Mouse (Mus musculus): Measurements from ENCODE around the gene B4galt5.

Gene B4galt5

GRCm38 (mm10) chr2:167358499-167358898 is 9.5 kb upstream of the B4galt5 start:
- DNase-seq (ENCODE audit: low spot score in 2 of 2) = no peak

- no peak for DNase-seq (ENCODE audit: low spot score in 2 of 2)
Observed at GRCm38 (mm10) chr2:167356885-167357284, 7.9 kb upstream of the B4galt5 start.

- no peak for DNase-seq (ENCODE audit: low spot score in 2 of 2)
Observed at GRCm38 (mm10) chr2:167354611-167355165, 5.7 kb upstream of the B4galt5 start.

GRCm38 (mm10) chr2:167354046-167354445 is 5.1 kb upstream of the B4galt5 start:
- no peak for DNase-seq (ENCODE audit: low spot score in 2 of 2)

- no peak for DNase-seq (ENCODE audit: low spot score in 2 of 2)
Observed at GRCm38 (mm10) chr2:167352496-167352895, 3.5 kb upstream of the B4galt5 start.

- DNase-seq (ENCODE audit: low spot score in 2 of 2) = no peak
Observed at GRCm38 (mm10) chr2:167351371-167351951, 2.5 kb upstream of the B4galt5 start.

GRCm38 (mm10) chr2:167350126-167350650 is 1.2 kb upstream of the B4galt5 start:
- DNase-seq (ENCODE audit: low spot score in 2 of 2) = no peak

- peak; percentile 71 to 78 for DNase-seq (ENCODE audit: low spot score in 2 of 2)
Observed at GRCm38 (mm10) chr2:167349283-167349936, 427 bp upstream of the B4galt5 start.

- DNase-seq (ENCODE audit: low spot score in 2 of 2) = no peak
Observed at GRCm38 (mm10) chr2:167347991-167348375, 1.0 kb downstream of the B4galt5 start.

GRCm38 (mm10) chr2:167347361-167347760 is 1.6 kb downstream of the B4galt5 start:
- DNase-seq (ENCODE audit: low spot score in 2 of 2) = no peak

- DNase-seq (ENCODE audit: low spot score in 2 of 2) = no peak
Observed at GRCm38 (mm10) chr2:167345508-167346164, 3.3 kb downstream of the B4galt5 start.

- no peak for DNase-seq (ENCODE audit: low spot score in 2 of 2)
Observed at GRCm38 (mm10) chr2:167344871-167345507, 4.0 kb downstream of the B4galt5 start.

- DNase-seq (ENCODE audit: low spot score in 2 of 2) = no peak
Observed at GRCm38 (mm10) chr2:167343369-167344140, 5.4 kb downstream of the B4galt5 start.

- no peak for DNase-seq (ENCODE audit: low spot score in 2 of 2)
Observed at GRCm38 (mm10) chr2:167342876-167343275, 6.1 kb downstream of the B4galt5 start.

- no peak for DNase-seq (ENCODE audit: low spot score in 2 of 2)
Observed at GRCm38 (mm10) chr2:167337580-167337979, 11.4 kb downstream of the B4galt5 start.

GRCm38 (mm10) chr2:167337214-167337512 is 11.8 kb downstream of the B4galt5 start:
- DNase-seq (ENCODE audit: low spot score in 2 of 2) = no peak

- DNase-seq (ENCODE audit: low spot score in 2 of 2) = no peak
Observed at GRCm38 (mm10) chr2:167336384-167337213, 12.4 kb downstream of the B4galt5 start.

- DNase-seq (ENCODE audit: low spot score in 2 of 2) = no peak
Observed at GRCm38 (mm10) chr2:167335066-167335465, 13.9 kb downstream of the B4galt5 start.

GRCm38 (mm10) chr2:167334312-167334711 is 14.7 kb downstream of the B4galt5 start:
- no peak for DNase-seq (ENCODE audit: low spot score in 2 of 2)

- DNase-seq (ENCODE audit: low spot score in 2 of 2) = no peak
Observed at GRCm38 (mm10) chr2:167333450-167333849, 15.5 kb downstream of the B4galt5 start.
